Mouse (Mus musculus) embryonic fibroblast, embryonic 13.5 days (primary cell): ENCODE data around the gene Tmem38b.

Experiments
- CTCF ChIP-seq: IDR thresholded peaks from 2 replicates; pipeline ENCODE4 v1.5.1; 2011; ENCODE audit warnings: mild to moderate bottlenecking, control low read depth, low read length, moderate library complexity, borderline replicate concordance; ENCODE audit not compliant: insufficient read depth
- POLR2A ChIP-seq: IDR thresholded peaks from 2 replicates; pipeline ENCODE4 v1.6.1; 2011; ENCODE audit warnings: low read depth, mild to moderate bottlenecking, control low read depth, low read length, moderate library complexity

- TF ChIP-seq POLR2A (no peak), CTCF (no peak)
Measured at GRCm38 (mm10) chr4:53818320-53818719, 7.5 kb upstream of the Tmem38b start.
